ENCODE assay signal across 23 mouse cellular contexts in the genomic region with DNA sequence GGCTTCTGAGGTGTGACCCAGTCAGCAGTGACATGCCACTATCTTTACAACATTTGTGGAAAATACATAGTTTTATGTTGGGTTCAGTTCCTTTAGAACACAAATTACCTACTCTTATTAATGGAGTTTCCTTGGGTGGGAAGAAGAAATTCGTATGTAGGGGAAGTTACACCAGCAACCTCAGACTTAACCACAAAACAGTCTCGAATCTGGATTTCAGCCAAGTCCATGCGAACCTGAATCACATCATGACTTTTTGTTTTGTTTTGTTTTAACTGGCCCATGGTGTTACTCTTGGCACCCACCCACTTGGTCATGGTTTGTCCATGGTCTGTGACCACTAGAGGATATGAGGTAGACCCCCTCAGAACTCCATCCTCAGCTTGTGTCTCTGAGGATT. TPM values are rescaled to one million over a fixed set of nuclear protein-coding genes. Genes with fewer than 3 reads are reported as not detected.
DNase-seq lines count a peak whose midpoint lies in the region; ATAC-seq and TF ChIP-seq lines count a peak whose summit lies in the region.
"Had no signal": no experiment of that assay in that cellular context is flagged by ENCODE, and none has a peak within 500 bp of the region (broad histone marks: within the 10 kb centered on the region; RNA-seq: fewer than 3 reads in every experiment).

No protein-coding gene starts in this region.

- no peak for ATAC-seq in Patski
- no peak for ATAC-seq in midbrain, embryonic 14.5 days (ENCODE audit: low FRiP score, low TSS enrichment)
- ATAC-seq: intestine, embryonic 15.5 days had no signal

- no peaks in the 10 kb centered on the region for H3K36me3 ChIP-seq in midbrain, embryonic 14.5 days (ENCODE audit: control insufficient read depth, insufficient read depth, low read length)
- H3K36me3 ChIP-seq: intestine, embryonic 15.5 days had no signal

- H3K9ac ChIP-seq in midbrain, embryonic 14.5 days (replicated peaks; ENCODE audit: low read length) = no peak overlapping the region
- H3K9ac ChIP-seq: forebrain, embryonic 12.5 days; hindbrain, embryonic 13.5 days; intestine, embryonic 15.5 days; limb, embryonic 12.5 days; liver, embryonic 13.5 days had no signal

- in situ Hi-C loops in Patski (cut with MboI; ENCODE audit: low pct_unique_long_range_greater_than_20kb) = no loop called here

- no peaks in the 10 kb centered on the region for H3K9me3 ChIP-seq in midbrain, embryonic 14.5 days (ENCODE audit: control insufficient read depth, low read length)
- H3K9me3 ChIP-seq: forebrain, embryonic 12.5 days; hindbrain, embryonic 13.5 days; intestine, embryonic 15.5 days; limb, embryonic 12.5 days; liver, embryonic 13.5 days had no signal

- no peak overlapping the region for H3K4me3 ChIP-seq in midbrain, embryonic 14.5 days (replicated peaks; ENCODE audit: low read depth, low read length)
- H3K4me3 ChIP-seq: forebrain, embryonic 12.5 days; hindbrain, embryonic 13.5 days; intestine, embryonic 15.5 days; layer of hippocampus, adult 2 months; limb, embryonic 12.5 days; liver, embryonic 13.5 days had no signal

- no peak overlapping the region for H3K4me2 ChIP-seq in midbrain, embryonic 14.5 days (ENCODE audit: low read length)
- H3K4me2 ChIP-seq: forebrain, embryonic 12.5 days; hindbrain, embryonic 13.5 days; intestine, embryonic 15.5 days; limb, embryonic 12.5 days; liver, embryonic 13.5 days; midbrain, embryonic 11.5 days had no signal

- 91% methylated on average over 3 of the region's 3 CpGs for WGBS in midbrain, embryonic 14.5 days

- H3K27ac ChIP-seq in midbrain, embryonic 14.5 days (replicated peaks; ENCODE audit: low read depth, low read length) = no peak overlapping the region
- H3K27ac ChIP-seq: forebrain, embryonic 12.5 days; hindbrain, embryonic 13.5 days; intestine, embryonic 15.5 days; layer of hippocampus, adult 2 months; limb, embryonic 12.5 days; liver, embryonic 13.5 days; macrophage had no signal

- CTCF ChIA-PET in Patski (lab: Charles Lee) = interaction anchor here (1.1 kb wide), 1 partner anchor 9 kb away, joined by 3 read pairs; no protein-coding TSS in a partner anchor

- DNase-seq in 3T3-L1 (ENCODE audit: low read depth, low spot score) (peak; percentile 44), 416B (ENCODE audit: low read depth) (peak; percentile 89), Patski (ENCODE audit: low read depth, low spot score) (peak; percentile 48)
- DNase-seq in induced T-regulatory cell, adult 2 months (ENCODE audit: low read depth) = peak; percentile 31
- no peak for DNase-seq in embryo, embryonic 10 days (ENCODE audit: low spot score)
- DNase-seq in adrenal gland, postnatal 14 days = no peak
- DNase-seq in adrenal gland, adult 18-20 months (ENCODE audit: low spot score in 2 of 2) = no peak
- DNase-seq in midbrain, embryonic 14.5 days = no peak
- DNase-seq: cerebellum, adult 18-20 months; cerebellum, postnatal 25 days; gastrocnemius, postnatal 36 days; kidney, adult 8-10 months; kidney, postnatal 14 days; lung, adult 2 months; right cerebral cortex, postnatal 25 days had no signal

- POLR2A ChIA-PET in Patski (lab: Charles Lee) = no interaction called here

- no peak for TF ChIP-seq CTCF in Patski (IDR thresholded peaks at IDR 0.05)

- H3K27me3 ChIP-seq in Patski = no peaks in the 10 kb centered on the region
- no peaks in the 10 kb centered on the region for H3K27me3 ChIP-seq in midbrain, embryonic 14.5 days (ENCODE audit: control insufficient read depth, insufficient read depth, low read length)
- H3K27me3 ChIP-seq: forebrain, embryonic 12.5 days; hindbrain, embryonic 13.5 days; intestine, embryonic 15.5 days; limb, embryonic 12.5 days; liver, embryonic 13.5 days had no signal

- no peaks in the 10 kb centered on the region for H3K4me1 ChIP-seq in midbrain, embryonic 14.5 days (ENCODE audit: control insufficient read depth, insufficient read depth, low read length)
- H3K4me1 ChIP-seq: forebrain, embryonic 12.5 days; hindbrain, embryonic 13.5 days; intestine, embryonic 15.5 days; liver, embryonic 13.5 days had no signal

RNA-seq across cellular contexts. Expression of gene Rpp40, which starts 35.1 kb away (rescaled TPM):
- polyA plus RNA-seq in Patski (2021) = 9.3 TPM
- total RNA-seq in adrenal gland, postnatal 14 days (2021) = 12.8 and 14.8 TPM in 2 replicates
- 10 to 100 TPM; 12.8 to 16.7 TPM for total RNA-seq in adrenal gland, adult 18-20 months (2021)
- 6.8 and 8.3 TPM in 2 replicates for polyA plus RNA-seq in midbrain, embryonic 14.5 days (2014; fragmentation: Nextera tagmentation; extraction: Ambion mirVana)

Comparison
In these comparisons a context has a peak if more than half of its experiments do, and no peak if none do; other contexts are left out.
1. DNase-seq: peak in 3T3-L1 (single experiment), 416B (single experiment), Patski (single experiment) and induced T-regulatory cell, adult 2 months (single experiment); none in embryo, embryonic 10 days (single experiment), adrenal gland, postnatal 14 days (single experiment), adrenal gland, adult 18-20 months (0 of 2) and midbrain, embryonic 14.5 days (single experiment).